Mouse (Mus musculus): ENCODE results near the gene Spx. TPM values are rescaled to one million over a fixed set of nuclear protein-coding genes. Genes with fewer than 3 reads are reported as not detected.

Spx gene
- polyA plus RNA-seq (2014; fragmentation: Nextera tagmentation; extraction: Ambion mirVana), result 0.42 TPM in 1 of 2 replicates, not detected in the other

DNA sequence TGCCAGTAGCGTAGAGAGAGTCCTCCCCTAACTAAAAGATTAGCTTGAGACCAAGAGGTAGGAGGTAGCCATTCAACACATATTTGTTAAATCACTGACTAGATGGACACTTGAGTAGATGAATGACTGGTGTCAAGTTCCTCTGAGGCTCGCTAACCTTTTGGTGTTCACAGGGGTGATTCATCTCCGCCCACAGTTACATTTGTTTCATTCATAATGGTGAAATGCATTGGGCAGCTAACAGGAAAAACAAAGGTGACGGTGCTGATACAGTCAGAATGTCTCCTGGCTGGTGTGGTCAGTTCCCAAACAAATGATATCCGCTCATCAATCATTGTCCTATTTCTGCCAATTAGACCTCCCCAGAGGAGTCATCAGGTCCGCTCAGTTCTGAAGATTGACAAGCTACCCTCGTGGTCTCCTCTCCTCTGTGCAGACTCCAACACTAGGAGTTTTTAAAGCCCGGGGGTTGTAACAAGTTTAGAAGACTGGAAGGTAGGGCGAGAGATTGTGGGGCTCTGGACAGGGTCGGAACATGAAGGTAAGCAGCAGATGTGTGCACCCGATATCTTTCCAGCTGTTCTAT lies at the start of gene Spx:
Spx (plus strand) TSS at position 536 of the 586 bp plus-strand sequence.
- H3K9me3 ChIP-seq (ENCODE audit: control insufficient read depth, low read length), result no peaks in the 10 kb centered on the region
- no peak within 1 kb of the TSS; a peak in 1 of 4 replicates for H3K4me3 ChIP-seq (ENCODE audit: control insufficient read depth in 1 of 2, insufficient read depth in 1 of 2, low read depth in 1 of 2, low read length in 2 of 2)
- no peaks in the 10 kb centered on the region for H3K36me3 ChIP-seq (ENCODE audit: control insufficient read depth, insufficient read depth, low read length)
- peaks cover 0 to 4% of the 10 kb centered on the region in 2 experiments; a peak in 2 of 4 replicates for H3K4me1 ChIP-seq (ENCODE audit: control insufficient read depth in 2 of 2, insufficient read depth in 2 of 2, low read length in 2 of 2)
- peak within 1 kb of the TSS; percentile 63; the same call in 1 of the 2 replicates for H3K4me2 ChIP-seq (ENCODE audit: low read length)
- H3K27ac ChIP-seq (replicated peaks in 1 of 2; ENCODE audit: control insufficient read depth in 1 of 2, insufficient read depth in 1 of 2, low read depth in 2 of 2, low read length in 2 of 2), result no peak within 1 kb of the TSS
- no peak for ATAC-seq (ENCODE audit: insufficient number of reproducible peaks, insufficient read depth, low FRiP score, low read depth)
- peaks cover 36% of the 10 kb centered on the region for H3K27me3 ChIP-seq (ENCODE audit: control insufficient read depth, insufficient read depth, low read length)
- no peak within 1 kb of the TSS for H3K9ac ChIP-seq (ENCODE audit: low read length)
- 65% methylated on average over 11 of the region's 11 CpGs for WGBS

DNA sequence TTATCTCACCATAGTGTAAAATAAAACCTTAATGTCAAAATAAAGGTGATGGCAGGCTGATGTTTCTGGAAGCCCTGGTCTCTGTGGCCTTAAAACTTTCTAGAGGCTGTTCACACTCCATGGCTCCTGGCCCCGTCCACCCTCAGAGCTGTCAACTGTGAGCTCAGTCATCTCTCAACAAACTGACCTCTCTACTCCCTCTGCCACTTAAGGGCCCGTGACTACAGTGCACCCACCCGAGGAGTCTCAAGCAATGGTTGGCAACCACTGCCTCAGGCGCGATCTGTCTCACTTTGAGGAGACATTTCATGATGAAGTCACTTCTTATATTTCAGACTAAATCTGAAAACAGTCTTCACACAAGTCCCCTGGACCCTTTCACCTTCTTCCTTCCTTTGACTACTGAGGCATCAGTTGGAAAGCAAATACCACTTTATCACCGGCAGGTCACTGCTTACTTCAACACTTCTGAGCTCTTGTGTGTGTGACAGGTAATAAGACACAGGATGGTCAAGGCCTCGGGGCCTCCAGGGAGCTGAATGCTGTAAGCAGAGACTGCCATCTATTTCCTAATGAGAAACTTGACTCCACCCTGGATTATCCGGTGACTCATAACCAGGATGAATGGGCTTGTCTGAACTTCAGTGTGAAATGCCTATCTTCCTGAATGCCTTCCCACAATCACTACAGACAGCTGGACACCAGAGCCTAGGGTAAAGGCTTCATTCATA lies 47.3 kb upstream of the Spx start:
- Histone ChIP-seq H3K36me3 (ENCODE audit: control insufficient read depth, insufficient read depth, low read length) (peaks cover 90% of the 10 kb centered on the region), H3K4me3 (ENCODE audit: control insufficient read depth in 1 of 2, insufficient read depth in 1 of 2, low read depth in 1 of 2, low read length in 2 of 2) (no peak overlapping the region), H3K4me1 (ENCODE audit: control insufficient read depth in 2 of 2, insufficient read depth in 2 of 2, low read length in 2 of 2) (no peaks in the 10 kb centered on the region), H3K27me3 (ENCODE audit: control insufficient read depth, insufficient read depth, low read length) (no peaks in the 10 kb centered on the region), H3K9me3 (ENCODE audit: control insufficient read depth, low read length) (no peaks in the 10 kb centered on the region), H3K27ac (replicated peaks in 1 of 2; ENCODE audit: control insufficient read depth in 1 of 2, insufficient read depth in 1 of 2, low read depth in 2 of 2, low read length in 2 of 2) (no peak overlapping the region), H3K4me2 (ENCODE audit: low read length) (no peak overlapping the region), H3K9ac (ENCODE audit: low read length) (no peak overlapping the region)
- 67% methylated on average over 8 of the region's 8 CpGs for WGBS
- ATAC-seq (ENCODE audit: insufficient number of reproducible peaks, insufficient read depth, low FRiP score, low read depth), result no peak

DNA sequence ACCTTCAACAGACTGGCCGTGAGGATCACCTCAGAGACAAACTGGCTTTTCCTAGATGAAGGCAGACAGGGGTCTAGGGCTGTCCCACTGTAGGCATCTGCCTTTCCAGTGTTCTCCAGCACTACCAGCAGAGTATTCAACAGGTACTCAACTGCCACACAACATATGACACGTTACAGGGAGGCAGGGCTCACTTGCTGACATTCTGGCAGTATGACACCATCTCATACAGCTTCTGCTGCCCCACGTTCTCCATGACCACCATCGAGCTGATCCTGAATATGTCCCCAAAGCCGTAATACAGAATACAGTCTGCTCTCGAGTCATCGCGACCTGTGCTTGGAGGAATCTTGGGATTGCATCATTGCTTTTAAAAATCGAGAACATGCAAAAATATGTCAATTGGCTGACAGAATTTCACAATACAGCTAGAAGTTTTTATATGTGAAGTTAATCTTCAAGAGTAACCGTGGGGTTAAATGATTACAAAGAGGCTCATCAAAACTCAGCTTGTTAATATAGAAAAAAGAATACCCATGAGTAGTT lies 46.7 kb upstream of the Spx start:
- Histone ChIP-seq H3K4me2 (ENCODE audit: low read length) (no peak overlapping the region), H3K4me3 (ENCODE audit: control insufficient read depth in 1 of 2, insufficient read depth in 1 of 2, low read depth in 1 of 2, low read length in 2 of 2) (no peak overlapping the region), H3K27ac (replicated peaks in 1 of 2; ENCODE audit: control insufficient read depth in 1 of 2, insufficient read depth in 1 of 2, low read depth in 2 of 2, low read length in 2 of 2) (no peak overlapping the region), H3K9ac (ENCODE audit: low read length) (no peak overlapping the region), H3K36me3 (ENCODE audit: control insufficient read depth, insufficient read depth, low read length) (peaks cover 87% of the 10 kb centered on the region), H3K9me3 (ENCODE audit: control insufficient read depth, low read length) (no peaks in the 10 kb centered on the region), H3K4me1 (ENCODE audit: control insufficient read depth in 2 of 2, insufficient read depth in 2 of 2, low read length in 2 of 2) (no peaks in the 10 kb centered on the region), H3K27me3 (ENCODE audit: control insufficient read depth, insufficient read depth, low read length) (no peaks in the 10 kb centered on the region)
- WGBS, result 82% methylated on average over 10 of the region's 10 CpGs
- ATAC-seq (ENCODE audit: insufficient number of reproducible peaks, insufficient read depth, low FRiP score, low read depth), result no peak

- no peaks in the 10 kb centered on the region for H3K4me1 ChIP-seq (ENCODE audit: control insufficient read depth in 2 of 2, insufficient read depth in 2 of 2, low read length in 2 of 2)
- H3K9me3 ChIP-seq (ENCODE audit: control insufficient read depth, low read length), result no peaks in the 10 kb centered on the region
- WGBS, result 85% methylated on average over 3 of the region's 3 CpGs
- no peak overlapping the region for H3K4me2 ChIP-seq (ENCODE audit: low read length)
- H3K27ac ChIP-seq (replicated peaks in 1 of 2; ENCODE audit: control insufficient read depth in 1 of 2, insufficient read depth in 1 of 2, low read depth in 2 of 2, low read length in 2 of 2), result no peak overlapping the region
- no peak overlapping the region for H3K4me3 ChIP-seq (ENCODE audit: control insufficient read depth in 1 of 2, insufficient read depth in 1 of 2, low read depth in 1 of 2, low read length in 2 of 2)
- H3K9ac ChIP-seq (ENCODE audit: low read length), result no peak overlapping the region
- no peak for ATAC-seq (ENCODE audit: insufficient number of reproducible peaks, insufficient read depth, low FRiP score, low read depth)
- H3K36me3 ChIP-seq (ENCODE audit: control insufficient read depth, insufficient read depth, low read length), result peaks cover 87% of the 10 kb centered on the region
- no peaks in the 10 kb centered on the region for H3K27me3 ChIP-seq (ENCODE audit: control insufficient read depth, insufficient read depth, low read length)
These were observed 45.7 kb upstream of the Spx start for GRCm38 (mm10) chr6:142367565-142367964.

DNA sequence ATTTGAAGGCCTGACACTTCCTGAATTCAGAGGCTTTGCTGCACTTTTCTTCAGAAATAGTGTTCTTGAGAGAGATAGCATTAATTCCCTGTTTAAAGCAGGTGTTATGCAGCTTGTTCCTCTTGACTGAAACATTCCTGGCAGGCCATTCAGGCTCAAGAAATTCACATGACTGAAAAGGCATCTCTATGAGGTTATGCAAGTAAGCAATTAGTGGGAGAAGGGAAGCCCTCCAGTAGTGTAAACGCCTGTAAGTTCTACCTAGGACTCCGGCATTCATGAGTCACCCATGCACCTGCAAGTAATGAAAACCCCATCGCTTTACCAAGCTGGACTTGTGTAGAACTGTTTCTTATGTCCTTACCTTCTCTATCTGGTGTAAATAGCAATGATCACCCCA lies 43.7 kb upstream of the Spx start:
- Histone ChIP-seq H3K36me3 (ENCODE audit: control insufficient read depth, insufficient read depth, low read length) (peaks cover 87% of the 10 kb centered on the region), H3K4me2 (ENCODE audit: low read length) (no peak overlapping the region), H3K27me3 (ENCODE audit: control insufficient read depth, insufficient read depth, low read length) (no peaks in the 10 kb centered on the region), H3K9me3 (ENCODE audit: control insufficient read depth, low read length) (no peaks in the 10 kb centered on the region), H3K4me1 (ENCODE audit: control insufficient read depth in 2 of 2, insufficient read depth in 2 of 2, low read length in 2 of 2) (no peaks in the 10 kb centered on the region), H3K27ac (replicated peaks in 1 of 2; ENCODE audit: control insufficient read depth in 1 of 2, insufficient read depth in 1 of 2, low read depth in 2 of 2, low read length in 2 of 2) (no peak overlapping the region), H3K4me3 (ENCODE audit: control insufficient read depth in 1 of 2, insufficient read depth in 1 of 2, low read depth in 1 of 2, low read length in 2 of 2) (no peak overlapping the region), H3K9ac (ENCODE audit: low read length) (no peak overlapping the region)
- ATAC-seq (ENCODE audit: insufficient number of reproducible peaks, insufficient read depth, low FRiP score, low read depth), result no peak
- 88% methylated on average over 3 of the region's 3 CpGs for WGBS

- no peak overlapping the region for H3K27ac ChIP-seq (replicated peaks in 1 of 2; ENCODE audit: control insufficient read depth in 1 of 2, insufficient read depth in 1 of 2, low read depth in 2 of 2, low read length in 2 of 2)
- no peak overlapping the region for H3K4me2 ChIP-seq (ENCODE audit: low read length)
- ATAC-seq (ENCODE audit: insufficient number of reproducible peaks, insufficient read depth, low FRiP score, low read depth), result no peak
- 77% methylated on average over 1 of the region's 1 CpGs for WGBS
- H3K27me3 ChIP-seq (ENCODE audit: control insufficient read depth, insufficient read depth, low read length), result no peaks in the 10 kb centered on the region
- H3K36me3 ChIP-seq (ENCODE audit: control insufficient read depth, insufficient read depth, low read length), result peaks cover 47% of the 10 kb centered on the region
- no peak overlapping the region for H3K9ac ChIP-seq (ENCODE audit: low read length)
- no peaks in the 10 kb centered on the region for H3K4me1 ChIP-seq (ENCODE audit: control insufficient read depth in 2 of 2, insufficient read depth in 2 of 2, low read length in 2 of 2)
- no peak overlapping the region for H3K4me3 ChIP-seq (ENCODE audit: control insufficient read depth in 1 of 2, insufficient read depth in 1 of 2, low read depth in 1 of 2, low read length in 2 of 2)
- H3K9me3 ChIP-seq (ENCODE audit: control insufficient read depth, low read length), result no peaks in the 10 kb centered on the region
These were observed 36.2 kb upstream of the Spx start for GRCm38 (mm10) chr6:142377081-142377480.

- Histone ChIP-seq H3K4me2 (ENCODE audit: low read length) (no peak overlapping the region), H3K36me3 (ENCODE audit: control insufficient read depth, insufficient read depth, low read length) (peaks cover 41% of the 10 kb centered on the region), H3K27ac (replicated peaks in 1 of 2; ENCODE audit: control insufficient read depth in 1 of 2, insufficient read depth in 1 of 2, low read depth in 2 of 2, low read length in 2 of 2) (no peak overlapping the region), H3K9ac (ENCODE audit: low read length) (no peak overlapping the region), H3K9me3 (ENCODE audit: control insufficient read depth, low read length) (no peaks in the 10 kb centered on the region), H3K4me3 (ENCODE audit: control insufficient read depth in 1 of 2, insufficient read depth in 1 of 2, low read depth in 1 of 2, low read length in 2 of 2) (no peak overlapping the region), H3K27me3 (ENCODE audit: control insufficient read depth, insufficient read depth, low read length) (no peaks in the 10 kb centered on the region), H3K4me1 (ENCODE audit: control insufficient read depth in 2 of 2, insufficient read depth in 2 of 2, low read length in 2 of 2) (no peaks in the 10 kb centered on the region)
- ATAC-seq (ENCODE audit: insufficient number of reproducible peaks, insufficient read depth, low FRiP score, low read depth), result no peak
- WGBS, result 77% methylated on average over 8 of the region's 8 CpGs
These were observed 34.5 kb upstream of the Spx start for GRCm38 (mm10) chr6:142378576-142379330.
